Mouse (Mus musculus): ENCODE measurements around the gene Pcare. TPM values are rescaled to one million over a fixed set of nuclear protein-coding genes. Genes with fewer than 3 reads are reported as not detected.

The Pcare gene
- total RNA-seq, 2 experiments from 2014 or later = not detected

- no peak for DNase-seq (ENCODE audit: low spot score in 2 of 2)
Observed at GRCm38 (mm10) chr17:71736442-71736841, 16.3 kb downstream of the Pcare start.

GRCm38 (mm10) chr17:71730655-71731054 lies 22.0 kb downstream of the Pcare start:
- no peak for DNase-seq (ENCODE audit: low spot score in 2 of 2)

DNA sequence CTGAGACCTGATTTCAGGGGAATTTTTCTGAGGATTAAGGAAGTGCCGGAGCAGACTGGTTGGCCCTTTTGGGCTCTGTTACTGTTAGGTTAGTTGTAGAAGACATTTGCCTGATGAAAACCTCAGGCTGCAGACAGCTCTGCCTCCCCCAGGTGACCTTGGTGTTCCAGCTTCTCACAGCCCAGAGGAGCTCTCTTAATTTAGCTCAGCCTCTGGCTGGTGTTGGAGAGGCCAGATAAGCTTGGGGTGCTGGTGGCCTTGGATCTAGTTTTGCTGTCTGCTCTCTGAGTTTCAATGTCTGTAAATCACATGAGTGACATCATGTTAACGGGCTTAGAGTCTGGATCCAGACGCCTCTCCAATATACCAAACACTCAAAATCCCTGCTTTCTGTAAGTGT lies 31.7 kb downstream of the Pcare start:
- no peak for DNase-seq (ENCODE audit: low spot score in 2 of 2)

GRCm38 (mm10) chr17:71720434-71720833 lies 32.3 kb downstream of the Pcare start:
- DNase-seq (ENCODE audit: low spot score in 2 of 2) = no peak

- no peak for DNase-seq (ENCODE audit: low spot score in 2 of 2)
Observed at GRCm38 (mm10) chr17:71717881-71718625, 34.6 kb downstream of the Pcare start.

DNA sequence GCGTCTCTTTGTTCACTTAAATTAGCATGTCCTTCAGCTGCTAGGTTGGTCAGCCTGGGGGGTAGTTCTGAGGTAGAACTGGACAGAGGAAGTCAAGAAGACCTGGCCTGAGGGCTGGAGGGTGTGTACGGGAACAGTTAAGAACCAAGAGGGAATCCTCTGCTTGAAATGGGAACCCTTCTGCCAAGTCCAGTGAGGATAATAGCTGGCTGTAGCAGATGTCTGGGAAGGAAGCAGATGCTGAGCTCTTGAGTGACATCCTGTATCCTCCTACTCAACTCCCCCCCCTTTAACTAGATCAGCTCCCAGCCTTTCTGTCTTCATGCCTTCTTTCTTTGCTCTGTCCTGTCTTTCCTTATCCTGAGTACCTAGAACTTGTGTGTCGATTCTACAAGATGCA lies 37.7 kb downstream of the Pcare start:
- DNase-seq (ENCODE audit: low spot score in 2 of 2) = no peak

DNA sequence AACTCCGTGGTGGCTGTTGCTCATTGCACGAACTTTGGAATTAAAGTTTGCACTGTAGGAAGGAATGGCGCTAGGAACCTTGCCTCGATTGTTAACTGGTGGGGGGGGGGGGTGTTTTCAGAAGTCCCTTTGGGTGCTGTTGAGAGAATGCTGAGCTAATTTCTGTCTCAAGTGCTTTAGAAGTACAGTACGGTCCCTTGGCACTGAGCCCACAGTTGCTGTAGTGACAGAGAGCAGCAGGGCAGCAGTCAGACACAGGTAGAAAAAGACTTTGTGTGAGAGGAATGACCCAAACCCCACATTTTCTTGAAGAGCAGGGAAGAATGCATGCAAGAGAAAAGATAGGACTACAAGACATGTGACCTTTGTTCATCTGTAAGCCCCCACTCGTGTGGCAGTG lies 40.4 kb downstream of the Pcare start:
- no peak for DNase-seq (ENCODE audit: low spot score in 2 of 2)

GRCm38 (mm10) chr17:71707715-71708114 lies 45.0 kb downstream of the Pcare start:
- DNase-seq (ENCODE audit: low spot score in 2 of 2) = no peak

- no peak for DNase-seq (ENCODE audit: low spot score in 2 of 2)
Observed at GRCm38 (mm10) chr17:71705550-71706480, 46.9 kb downstream of the Pcare start.

GRCm38 (mm10) chr17:71705113-71705512 lies 47.6 kb downstream of the Pcare start:
- no peak for DNase-seq (ENCODE audit: low spot score in 2 of 2)

- DNase-seq (ENCODE audit: low spot score in 2 of 2) = no peak
Observed at GRCm38 (mm10) chr17:71698619-71698956, 54.1 kb downstream of the Pcare start.

GRCm38 (mm10) chr17:71697896-71698618 lies 54.6 kb downstream of the Pcare start:
- no peak for DNase-seq (ENCODE audit: low spot score in 2 of 2)

- no peak for DNase-seq (ENCODE audit: low spot score in 2 of 2)
Observed at GRCm38 (mm10) chr17:71696396-71696795, 56.3 kb downstream of the Pcare start.

GRCm38 (mm10) chr17:71695716-71696315 lies 56.9 kb downstream of the Pcare start:
- no peak for DNase-seq (ENCODE audit: low spot score in 2 of 2)

DNA sequence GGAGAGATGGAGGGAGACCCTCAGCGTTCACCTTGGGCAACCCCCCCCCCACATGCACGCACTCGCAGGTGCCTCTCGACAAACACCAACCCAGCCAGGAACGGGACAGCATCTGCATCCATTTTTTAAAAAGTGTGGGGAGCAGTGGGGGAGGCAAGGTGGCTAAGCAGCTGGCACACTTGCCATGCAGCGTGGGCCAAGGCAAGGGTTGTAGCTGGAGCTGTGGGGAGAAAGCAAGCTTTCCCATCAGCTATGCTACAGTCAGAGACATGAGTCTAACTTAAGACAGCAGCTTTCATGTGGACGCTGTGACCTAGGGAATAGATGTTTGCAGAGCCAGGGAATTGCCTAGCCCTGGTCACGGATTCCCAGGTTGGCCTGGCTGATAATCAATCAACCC lies 57.5 kb downstream of the Pcare start:
- no peak for DNase-seq (ENCODE audit: low spot score in 2 of 2)

- no peak for DNase-seq (ENCODE audit: low spot score in 2 of 2)
Observed at GRCm38 (mm10) chr17:71693780-71694179, 58.9 kb downstream of the Pcare start.

Other genes with a start within 250 kb of the Pcare start
- under 1 TPM; 0.70 to 0.83 TPM for gene Ndc80, start 226.0 kb downstream of the Pcare start, total RNA-seq (2021)
- under 1 TPM; 0.35 to 0.50 TPM for gene Spdya, start 200.8 kb downstream of the Pcare start, total RNA-seq (2021)
- 100 to 1,000 TPM in 1 of 2 experiments, 10 to 100 TPM in 1; 63.3 to 104 TPM for gene Wdr43, start 137.0 kb downstream of the Pcare start, total RNA-seq (2021)
- gene Togaram2, start 79.6 kb downstream of the Pcare start, total RNA-seq (2021) = under 1 TPM in 1 of 2 experiments, not detected in 1; 0.13 TPM
- gene Clip4, start 15.6 kb upstream of the Pcare start, total RNA-seq (2021) = 10 to 100 TPM; 15.4 to 16.9 TPM

All from adrenal gland, adult 18-20 months (tissue).